Mouse (Mus musculus): ENCODE measurements at regions not wholly inside any gene's neighbourhood (a gene's known extent, or its start where the extent isn't known, plus 50 kb on each side); places are given as distances from the start of the nearest gene placed in this dataset.
"Not testable (repeated sequence)": the region's sequence is repeated elsewhere in the genome, so short reads cannot be mapped to it uniquely, and the experiment has no call there.

GRCm38 (mm10) chr13:31050160-31050788 is 76.3 kb downstream of the Gm5447 start:
- no peak for DNase-seq

GRCm38 (mm10) chr13:31051586-31051985 is 77.6 kb downstream of the Gm5447 start:
- DNase-seq, result not testable (repeated sequence)

- DNase-seq, result peak; percentile 35
Measured at GRCm38 (mm10) chr13:31054356-31054755, 80.4 kb downstream of the Gm5447 start.

- DNase-seq, result peak; percentile 55
Measured at GRCm38 (mm10) chr13:31055376-31056083, 81.5 kb downstream of the Gm5447 start.

- DNase-seq, result peak; percentile 4
Measured at GRCm38 (mm10) chr13:31056154-31056871, 82.3 kb downstream of the Gm5447 start.

GRCm38 (mm10) chr13:31060916-31061431 is 87.0 kb downstream of the Gm5447 start:
- DNase-seq, result no peak

GRCm38 (mm10) chr13:31068343-31068742 is 94.3 kb downstream of the Gm5447 start:
- DNase-seq, result no peak

GRCm38 (mm10) chr13:31076541-31076940 is 102.5 kb downstream of the Gm5447 start:
- DNase-seq, result peak; percentile 39

- no peak for DNase-seq
Measured at GRCm38 (mm10) chr13:31078751-31079150, 104.7 kb downstream of the Gm5447 start.

GRCm38 (mm10) chr13:31080215-31080614 is 106.2 kb downstream of the Gm5447 start:
- DNase-seq, result no peak

- DNase-seq, result peak; percentile 85
Measured at GRCm38 (mm10) chr13:31082448-31083140, 108.6 kb downstream of the Gm5447 start.

- no peak for DNase-seq
Measured at GRCm38 (mm10) chr13:31101051-31101450, 127.0 kb downstream of the Gm5447 start.

GRCm38 (mm10) chr13:31107434-31107833 is 133.4 kb downstream of the Gm5447 start:
- DNase-seq, result no peak

- no peak for DNase-seq
Measured at GRCm38 (mm10) chr13:31109231-31109630, 135.2 kb downstream of the Gm5447 start.

- DNase-seq, result peak; percentile 10
Measured at GRCm38 (mm10) chr13:31122689-31123088, 148.7 kb downstream of the Gm5447 start.

GRCm38 (mm10) chr13:31124547-31125216 is 150.7 kb downstream of the Gm5447 start:
- DNase-seq, result no peak

GRCm38 (mm10) chr13:31132501-31132900 is 158.5 kb downstream of the Gm5447 start:
- peak; percentile 16 for DNase-seq

- no peak for DNase-seq
Measured at GRCm38 (mm10) chr13:31139686-31140085, 165.7 kb downstream of the Gm5447 start.

- DNase-seq, result no peak
Measured at GRCm38 (mm10) chr13:31147323-31147722, 173.3 kb downstream of the Gm5447 start.

- no peak for DNase-seq
Measured at GRCm38 (mm10) chr13:31154066-31154465, 180.1 kb downstream of the Gm5447 start.

GRCm38 (mm10) chr13:31163878-31164495 is 190.0 kb downstream of the Gm5447 start:
- no peak for DNase-seq

GRCm38 (mm10) chr13:31166286-31166685 is 192.3 kb downstream of the Gm5447 start:
- DNase-seq, result no peak

All from lung, postnatal 14 days (tissue).